In the genomic region with DNA sequence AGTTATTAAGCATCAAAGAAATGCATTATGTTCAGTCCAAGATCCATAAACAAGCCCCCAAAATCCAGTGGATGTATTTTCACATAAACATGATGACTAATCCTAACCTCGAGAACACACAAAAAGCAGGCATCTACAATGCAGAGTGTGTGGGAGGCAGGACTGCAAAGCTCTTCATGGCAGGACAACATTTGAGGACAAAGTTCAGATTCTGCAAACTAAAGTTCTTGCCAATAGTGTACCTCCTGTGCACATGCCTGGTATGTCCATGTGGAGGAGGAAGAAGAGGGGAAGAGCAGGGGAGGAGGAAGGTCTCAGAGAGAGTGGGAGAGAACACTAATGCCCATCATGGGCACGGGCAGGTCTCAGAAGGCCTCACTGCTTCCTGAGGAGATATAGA, we compare ENCODE assay signal across 12 mouse cellular contexts.
"Had no signal": no experiment of that assay in that cellular context is flagged by ENCODE, and none has a peak within 500 bp of the region (broad histone marks: within the 10 kb centered on the region; RNA-seq: fewer than 3 reads in every experiment).

No protein-coding gene starts in this region.

- H3K9me3 ChIP-seq: hindbrain, embryonic 13.5 days; kidney, embryonic 15.5 days; limb, embryonic 10.5 days; midbrain, embryonic 10.5 days; midbrain, embryonic 15.5 days had no signal

- H3K27ac ChIP-seq: hindbrain, embryonic 13.5 days; hindbrain, postnatal 0 days; kidney, embryonic 15.5 days; left cerebral cortex, adult 2 months; limb, embryonic 10.5 days; midbrain, embryonic 10.5 days; midbrain, embryonic 15.5 days had no signal

- ATAC-seq: hindbrain, postnatal 0 days; midbrain, embryonic 15.5 days had no signal

- H3K27me3 ChIP-seq: hindbrain, embryonic 13.5 days; kidney, embryonic 15.5 days; midbrain, embryonic 15.5 days had no signal

- H3K36me3 ChIP-seq: hindbrain, embryonic 13.5 days; kidney, embryonic 15.5 days; limb, embryonic 10.5 days; midbrain, embryonic 10.5 days; midbrain, embryonic 15.5 days had no signal

- H3K9ac ChIP-seq: hindbrain, embryonic 13.5 days; kidney, embryonic 15.5 days; midbrain, embryonic 15.5 days had no signal

- H3K4me3 ChIP-seq: hindbrain, embryonic 13.5 days; kidney, embryonic 15.5 days; left cerebral cortex, adult 2 months; limb, embryonic 10.5 days; midbrain, embryonic 10.5 days; midbrain, embryonic 15.5 days had no signal

- DNase-seq: kidney, postnatal 14 days; lung, adult 18-20 months; right cerebral cortex, postnatal 14 days; thymus, adult 18-20 months; thymus, postnatal 36 days had no signal

- H3K4me2 ChIP-seq: hindbrain, embryonic 13.5 days; kidney, embryonic 15.5 days; midbrain, embryonic 15.5 days had no signal
